Mouse (Mus musculus) heart, embryonic 15.5 days (tissue): ENCODE data around the gene Rprd1b. TPM values are rescaled to one million over a fixed set of nuclear protein-coding genes. Genes with fewer than 3 reads are reported as not detected.
A peak's percentile ranks its signal among the peaks of the same experiment; 100 is the strongest.

Experiments
- ATAC-seq: fragments of 200-750 bp; cut with Nextera tagmentation; replicated peaks from 2 replicates; pipeline ENCODE4 v1.8.0; 2017; ENCODE audit warnings: low read depth, moderate TSS enrichment; ENCODE audit not compliant: insufficient number of reproducible peaks, insufficient read depth, low FRiP score
- H3K27ac ChIP-seq: fragments of 300-500 bp; sonication (generic); 2 replicates; pipeline ENCODE4 v1.5.1; 2015; ENCODE audit warnings: mild to moderate bottlenecking, inconsistent platforms
- H3K27me3 ChIP-seq: fragments of 300-500 bp; sonication (generic); 2 replicates; pipeline ENCODE4 v1.6.1; 2015; ENCODE audit warnings: inconsistent platforms
- H3K36me3 ChIP-seq: fragments of 300-500 bp; sonication (generic); 2 replicates; pipeline ENCODE4 v1.6.1; 2015; ENCODE audit warnings: mild to moderate bottlenecking, inconsistent platforms
- H3K4me1 ChIP-seq: fragments of 300-500 bp; sonication (generic); replicated peaks from 2 replicates; pipeline ENCODE4 v1.6.1; 2015; ENCODE audit warnings: inconsistent platforms
- H3K4me2 ChIP-seq: fragments of 300-500 bp; sonication (generic); 2 replicates; pipeline ENCODE4 v1.6.1; 2015; ENCODE audit warnings: inconsistent platforms, mild to moderate bottlenecking, moderate library complexity
- H3K4me3 ChIP-seq: fragments of 300-500 bp; sonication (generic); 2 replicates; pipeline ENCODE4 v1.5.1; 2015; ENCODE audit warnings: mild to moderate bottlenecking, inconsistent platforms
- H3K9ac ChIP-seq: fragments of 300-500 bp; sonication (generic); 2 replicates; pipeline ENCODE4 v1.6.1; 2015; ENCODE audit warnings: mild to moderate bottlenecking, inconsistent platforms
- H3K9me3 ChIP-seq: fragments of 300-500 bp; sonication (generic); replicated peaks from 2 replicates; pipeline ENCODE4 v1.6.1; 2016; ENCODE audit warnings: inconsistent platforms
- WGBS: fragments of 180-500 bp; shearing (Covaris S2); methylation state at CpG from one replicate; pipeline ENCODE4 v1.1.7; 2015; ENCODE audit warnings: mixed read lengths; 5-methylcytosine and 5-hydroxymethylcytosine counted together
- polyA plus RNA-seq: library from polyadenylated mRNA; unstranded; fragments of >200 nt; fragmentation: Nextera tagmentation; extraction: Ambion mirVana; gene quantifications from 2 replicates; pipeline ENCODE4 v1.2.1, GENCODE M21; 2015

The Rprd1b gene
- polyA plus RNA-seq, 1 experiment from 2014 or later: 28.6 TPM

GRCm38 (mm10) chr2:158122814-158123213 lies 94.5 kb downstream of the Rprd1b start:
- Histone ChIP-seq H3K4me2 (no peak overlapping the region), H3K27ac (peak overlapping the region; percentile 92), H3K4me3 (no peak overlapping the region), H3K9ac (no peak overlapping the region), H3K36me3 (peaks cover 65% of the 10 kb centered on the region), H3K4me1 (peaks cover 46% of the 10 kb centered on the region), H3K9me3 (no peaks in the 10 kb centered on the region), H3K27me3 (no peaks in the 10 kb centered on the region)
- 28% methylated on average over 6 of the region's 6 CpGs for WGBS
- ATAC-seq: peak; percentile 83

- Histone ChIP-seq H3K9ac (no peak overlapping the region), H3K4me2 (no peak overlapping the region), H3K27ac (peak overlapping the region; percentile 82), H3K4me3 (no peak overlapping the region), H3K27me3 (no peaks in the 10 kb centered on the region), H3K9me3 (no peaks in the 10 kb centered on the region), H3K4me1 (peaks cover 70% of the 10 kb centered on the region), H3K36me3 (peaks cover 48% of the 10 kb centered on the region)
- ATAC-seq: no peak
- WGBS: 79% methylated on average over 6 of the region's 6 CpGs
Observed at GRCm38 (mm10) chr2:158127245-158127644, 98.9 kb downstream of the Rprd1b start.

- peak; percentile 68 for ATAC-seq
- H3K36me3 ChIP-seq: peaks cover 53% of the 10 kb centered on the region
Observed at GRCm38 (mm10) chr2:158127872-158128271, 99.6 kb downstream of the Rprd1b start.

GRCm38 (mm10) chr2:158128461-158129130 lies 100.3 kb downstream of the Rprd1b start:
- H3K9me3 ChIP-seq: no peaks in the 10 kb centered on the region
- H3K4me2 ChIP-seq: no peak overlapping the region
- no peak for ATAC-seq
- WGBS: 53% methylated on average over 8 of the region's 8 CpGs
- H3K36me3 ChIP-seq: peaks cover 53% of the 10 kb centered on the region
- H3K27me3 ChIP-seq: no peaks in the 10 kb centered on the region
- peak overlapping the region; percentile 82 for H3K27ac ChIP-seq
- no peak overlapping the region for H3K4me3 ChIP-seq
- peaks cover 58% of the 10 kb centered on the region for H3K4me1 ChIP-seq
- 0 out of 2 replicates have a peak overlapping the region, but pooled peaks have one; percentile 0 for H3K9ac ChIP-seq

More at GRCm38 (mm10) chr2:158127872-158128271, 99.6 kb downstream of the Rprd1b start:
- Histone ChIP-seq H3K27me3 (no peaks in the 10 kb centered on the region), H3K4me1 (peaks cover 65% of the 10 kb centered on the region), H3K4me2 (no peak overlapping the region), H3K9me3 (no peaks in the 10 kb centered on the region), H3K9ac (peak overlapping the region; percentile 0; the same call in 1 of the 2 replicates), H3K4me3 (no peak overlapping the region), H3K27ac (peak overlapping the region; percentile 82)
- 44% methylated on average over 7 of the region's 7 CpGs for WGBS

GRCm38 (mm10) chr2:158129291-158130002 lies 101.2 kb downstream of the Rprd1b start:
- peak overlapping the region; percentile 82 for H3K27ac ChIP-seq
- H3K36me3 ChIP-seq: peaks cover 60% of the 10 kb centered on the region
- ATAC-seq: no peak
- H3K9ac ChIP-seq: 0 out of 2 replicates have a peak overlapping the region, but pooled peaks have one; percentile 0
- H3K27me3 ChIP-seq: no peaks in the 10 kb centered on the region
- H3K4me1 ChIP-seq: peaks cover 64% of the 10 kb centered on the region
- H3K9me3 ChIP-seq: no peaks in the 10 kb centered on the region
- no peak overlapping the region for H3K4me2 ChIP-seq
- 77% methylated on average over 16 of the region's 16 CpGs for WGBS
- H3K4me3 ChIP-seq: no peak overlapping the region

GRCm38 (mm10) chr2:158130391-158130986 lies 102.2 kb downstream of the Rprd1b start:
- Histone ChIP-seq H3K9ac (no peak overlapping the region), H3K4me1 (peaks cover 68% of the 10 kb centered on the region), H3K27me3 (no peaks in the 10 kb centered on the region), H3K4me3 (no peak overlapping the region), H3K27ac (peak overlapping the region; percentile 84), H3K36me3 (peaks cover 58% of the 10 kb centered on the region), H3K4me2 (no peak overlapping the region), H3K9me3 (no peaks in the 10 kb centered on the region)
- no peak for ATAC-seq
- 41% methylated on average over 5 of the region's 5 CpGs for WGBS

- Histone ChIP-seq H3K27ac (peak overlapping the region; percentile 84), H3K4me1 (peaks cover 76% of the 10 kb centered on the region), H3K4me3 (no peak overlapping the region), H3K9me3 (no peaks in the 10 kb centered on the region), H3K36me3 (peaks cover 55% of the 10 kb centered on the region), H3K9ac (no peak overlapping the region), H3K27me3 (no peaks in the 10 kb centered on the region), H3K4me2 (no peak overlapping the region)
- no peak for ATAC-seq
- WGBS: 79% methylated on average over 13 of the region's 13 CpGs
Observed at GRCm38 (mm10) chr2:158131197-158131835, 103.0 kb downstream of the Rprd1b start.

GRCm38 (mm10) chr2:158132320-158132719 lies 104.0 kb downstream of the Rprd1b start:
- Histone ChIP-seq H3K9ac (no peak overlapping the region), H3K27ac (no peak overlapping the region), H3K4me2 (no peak overlapping the region), H3K36me3 (peaks cover 45% of the 10 kb centered on the region), H3K4me3 (no peak overlapping the region), H3K4me1 (peaks cover 74% of the 10 kb centered on the region), H3K27me3 (no peaks in the 10 kb centered on the region), H3K9me3 (no peaks in the 10 kb centered on the region)
- no peak for ATAC-seq
- WGBS: 81% methylated on average over 10 of the region's 10 CpGs

- no peaks in the 10 kb centered on the region for H3K9me3 ChIP-seq
- H3K4me3 ChIP-seq: no peak overlapping the region
- H3K27me3 ChIP-seq: no peaks in the 10 kb centered on the region
- no peak for ATAC-seq
- H3K9ac ChIP-seq: no peak overlapping the region
- WGBS: 61% methylated on average over 6 of the region's 6 CpGs
- H3K27ac ChIP-seq: no peak overlapping the region
- peaks cover 51% of the 10 kb centered on the region for H3K36me3 ChIP-seq
- peaks cover 72% of the 10 kb centered on the region for H3K4me1 ChIP-seq
- no peak overlapping the region for H3K4me2 ChIP-seq
Observed at GRCm38 (mm10) chr2:158133050-158133449, 104.8 kb downstream of the Rprd1b start.

- no peak for ATAC-seq
- no peaks in the 10 kb centered on the region for H3K27me3 ChIP-seq
Observed at GRCm38 (mm10) chr2:158136205-158136604, 107.9 kb downstream of the Rprd1b start.

GRCm38 (mm10) chr2:158137771-158138170 lies 109.5 kb downstream of the Rprd1b start:
- Histone ChIP-seq H3K36me3 (peaks cover 45% of the 10 kb centered on the region), H3K4me2 (no peak overlapping the region), H3K27ac (peak overlapping the region; percentile 31; the same call in 1 of the 2 replicates), H3K4me1 (peaks cover 76% of the 10 kb centered on the region), H3K4me3 (no peak overlapping the region), H3K9ac (no peak overlapping the region), H3K27me3 (no peaks in the 10 kb centered on the region), H3K9me3 (no peaks in the 10 kb centered on the region)
- 73% methylated on average over 12 of the region's 12 CpGs for WGBS
- no peak for ATAC-seq

More at GRCm38 (mm10) chr2:158136205-158136604, 107.9 kb downstream of the Rprd1b start:
- no peak overlapping the region for H3K4me2 ChIP-seq
- peaks cover 56% of the 10 kb centered on the region for H3K36me3 ChIP-seq
- H3K9me3 ChIP-seq: no peaks in the 10 kb centered on the region
- H3K27ac ChIP-seq: peak overlapping the region; percentile 2; the same call in 1 of the 2 replicates
- WGBS: 52% methylated on average over 7 of the region's 7 CpGs
- H3K4me1 ChIP-seq: peaks cover 72% of the 10 kb centered on the region
- no peak overlapping the region for H3K4me3 ChIP-seq
- H3K9ac ChIP-seq: no peak overlapping the region
